Mouse (Mus musculus) CD4-positive, CD25-positive, alpha-beta regulatory T cell, adult 2 months (primary cell): ENCODE data around the gene Foxk2.
A peak's percentile ranks its signal among the peaks of the same experiment; 100 is the strongest.
"Not testable (repeated sequence)": the region's sequence is repeated elsewhere in the genome, so short reads cannot be mapped to it uniquely, and the experiment has no call there.

Experiments
- DNase-seq: peaks from one replicate; pipeline ENCODE4 v3.0.0-alpha.2; 2012; ENCODE audit warnings: low read depth, low spot score

The Foxk2 gene

DNA sequence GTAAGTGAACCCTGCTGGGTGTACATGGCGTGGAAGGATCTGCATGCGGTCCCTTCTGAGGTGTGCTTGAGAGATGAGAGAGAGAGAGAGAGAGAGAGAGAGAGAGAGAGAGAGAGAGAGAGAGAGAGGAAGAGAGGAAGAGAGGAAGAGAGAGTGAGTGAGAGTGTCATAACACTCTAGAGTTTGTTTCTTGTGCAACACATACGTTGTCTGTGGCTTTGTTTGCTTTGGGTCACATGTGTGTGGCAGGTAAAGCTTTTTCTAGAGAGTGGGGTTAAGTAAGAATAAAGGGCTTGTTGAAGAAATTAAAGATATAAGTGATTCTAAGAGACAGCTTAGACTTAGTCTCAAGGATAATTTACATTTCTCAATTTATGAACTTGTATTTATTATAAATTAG lies 18.2 kb downstream of the Foxk2 start:
- no peak for DNase-seq

DNA sequence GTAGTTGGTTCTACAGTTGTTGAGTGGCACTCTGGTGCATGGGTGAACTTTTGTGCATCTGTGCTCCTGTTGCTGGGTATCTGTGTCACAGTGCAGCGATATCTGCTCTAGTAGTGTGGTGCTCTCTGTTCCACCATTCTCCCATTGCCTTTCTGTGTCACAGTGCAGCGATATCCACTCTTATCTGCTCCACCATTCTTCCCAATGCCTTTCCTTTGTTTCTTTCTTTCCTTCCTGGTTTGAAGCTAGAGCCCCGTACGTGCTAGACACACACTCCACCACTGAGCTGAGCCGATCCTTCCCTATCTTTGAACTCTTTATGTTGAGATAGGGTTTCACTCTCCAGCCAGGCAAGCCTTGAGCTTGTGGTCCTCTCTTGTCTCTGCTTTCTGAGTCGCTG lies 23.1 kb downstream of the Foxk2 start:
- DNase-seq: no peak

DNA sequence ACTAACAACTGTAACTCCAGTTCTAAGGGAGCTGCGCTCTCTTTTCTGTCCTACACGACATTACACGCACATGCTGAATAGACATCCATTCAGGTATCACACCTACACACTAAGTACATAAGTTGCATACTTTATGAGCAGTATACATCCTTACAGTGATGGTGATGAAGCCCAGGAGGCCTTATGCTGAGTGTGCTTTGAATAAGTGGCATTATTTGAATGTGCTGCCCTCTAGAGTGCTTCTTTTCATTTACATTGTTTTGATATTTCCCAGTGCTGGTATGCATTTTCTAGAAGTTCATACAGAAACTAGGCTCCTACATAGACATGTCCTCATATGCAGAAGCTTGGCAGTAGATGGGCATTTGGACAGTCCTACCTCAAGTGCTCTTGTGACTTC lies 30.1 kb downstream of the Foxk2 start:
- peak; percentile 15 for DNase-seq

DNA sequence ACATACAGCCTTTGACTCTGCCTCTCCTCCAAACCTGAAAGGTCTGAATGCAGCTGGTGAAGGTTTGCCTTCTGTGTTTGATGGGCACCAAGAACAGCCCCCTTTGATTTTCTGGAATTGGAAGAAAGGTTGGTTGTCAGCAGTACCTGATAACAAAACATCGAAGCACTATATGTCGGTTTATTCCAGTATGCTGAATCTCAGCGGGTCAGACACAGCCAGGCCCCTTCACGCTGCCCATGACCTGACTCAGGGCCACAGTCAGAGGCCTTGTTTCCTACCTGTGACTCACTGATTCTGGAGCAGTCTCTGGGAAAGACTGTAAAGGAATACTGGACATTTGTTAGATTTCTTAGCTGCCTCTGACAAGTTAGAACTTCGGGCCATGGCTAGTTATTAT lies 35.0 kb downstream of the Foxk2 start:
- no peak for DNase-seq

DNA sequence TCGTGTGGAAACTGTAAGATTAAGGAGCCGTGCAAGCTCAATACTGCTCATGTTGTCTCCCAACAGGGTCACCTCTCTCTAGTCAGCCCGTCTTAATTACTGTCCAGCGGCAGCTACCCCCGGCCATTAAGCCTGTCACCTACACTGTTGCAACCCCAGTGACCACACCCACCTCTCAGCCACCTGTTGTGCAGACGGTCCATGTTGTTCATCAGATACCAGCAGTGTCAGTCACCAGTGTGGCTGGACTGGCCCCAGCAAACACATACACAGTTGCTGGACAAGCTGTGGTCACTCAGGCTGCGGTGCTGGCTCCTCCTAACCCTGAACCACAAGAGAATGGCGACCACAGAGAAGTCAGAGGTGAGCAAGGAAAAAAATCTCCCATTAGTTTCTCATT lies 38.7 kb downstream of the Foxk2 start:
- no peak for DNase-seq

DNA sequence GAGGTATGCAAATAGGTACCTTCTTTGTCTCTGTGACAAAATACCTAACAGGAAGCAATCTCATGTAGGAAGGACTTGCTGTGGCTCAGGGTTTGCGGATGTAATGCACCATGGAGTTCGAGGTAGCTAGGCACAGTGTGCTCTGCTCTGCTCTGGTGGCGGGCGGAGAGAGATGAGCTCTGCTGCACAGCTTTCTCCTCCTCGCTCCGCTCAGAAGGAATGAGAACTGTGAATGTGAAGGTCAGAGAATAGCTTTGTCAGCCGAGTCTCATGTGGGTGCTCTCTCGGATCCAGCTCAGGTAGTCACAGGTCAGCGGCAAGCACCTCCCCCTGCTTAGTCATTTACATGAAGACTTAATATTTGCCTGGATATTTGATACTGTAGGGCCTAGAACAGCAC lies 40.5 kb downstream of the Foxk2 start:
- DNase-seq: no peak

DNA sequence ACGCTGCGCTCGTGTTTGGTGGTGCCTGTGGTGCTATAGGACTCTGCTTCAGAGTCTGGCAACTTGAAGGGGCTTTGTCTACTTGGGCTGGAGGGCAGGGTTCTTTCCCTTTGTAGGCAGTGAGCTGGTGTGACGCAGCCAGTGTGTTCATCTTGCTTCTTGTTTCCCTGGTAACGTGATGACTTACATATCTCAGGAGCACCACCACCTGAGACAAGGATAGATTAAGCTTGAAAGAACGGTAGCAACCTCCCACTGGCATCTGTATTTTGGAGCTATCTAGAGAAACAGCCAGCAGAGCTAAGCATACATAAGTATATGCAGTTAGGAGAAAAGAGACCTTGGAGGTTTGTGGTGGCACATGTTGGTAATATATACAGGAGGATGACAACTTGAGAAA lies 45.6 kb downstream of the Foxk2 start:
- DNase-seq: no peak

DNA sequence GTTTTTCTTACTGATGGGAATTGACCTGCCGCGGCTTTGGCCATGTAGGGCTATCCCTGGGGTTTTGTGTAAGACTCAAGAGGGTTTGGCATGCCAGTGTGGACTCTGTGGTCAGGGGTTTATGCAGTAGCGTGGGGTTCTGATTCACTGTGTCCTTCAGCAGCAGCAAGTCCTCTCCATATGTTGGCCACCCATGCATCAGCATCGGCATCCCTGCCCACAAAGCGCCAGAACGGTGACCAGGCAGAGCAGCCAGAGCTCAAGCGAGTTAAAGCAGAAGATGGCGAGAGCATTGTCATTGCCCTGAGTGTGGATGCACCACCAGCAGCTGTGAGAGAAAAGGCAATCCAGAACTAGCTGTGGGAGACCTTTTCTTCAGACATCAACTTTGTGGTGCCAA lies 46.8 kb downstream of the Foxk2 start:
- DNase-seq: no peak

DNA sequence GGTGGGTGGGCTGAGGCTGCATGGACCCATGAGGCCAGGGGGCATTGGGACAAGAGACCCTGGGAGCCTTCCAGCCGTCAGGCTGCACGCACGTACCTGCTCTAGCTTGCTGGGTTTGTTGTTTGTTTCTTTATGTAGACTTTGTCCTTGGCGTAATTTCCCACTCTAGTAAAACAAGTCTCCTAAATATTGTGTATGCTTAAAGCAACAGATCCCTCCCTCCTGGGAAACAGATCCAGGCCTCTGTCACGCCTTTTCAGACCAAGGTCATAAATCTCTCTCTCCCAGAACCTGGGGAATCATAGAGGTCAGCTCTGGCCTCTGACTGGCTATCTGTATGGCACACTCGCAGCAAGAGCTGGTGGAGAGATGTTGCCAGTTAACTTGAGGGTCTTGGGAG lies 47.9 kb downstream of the Foxk2 start:
- DNase-seq: not testable (repeated sequence)

DNA sequence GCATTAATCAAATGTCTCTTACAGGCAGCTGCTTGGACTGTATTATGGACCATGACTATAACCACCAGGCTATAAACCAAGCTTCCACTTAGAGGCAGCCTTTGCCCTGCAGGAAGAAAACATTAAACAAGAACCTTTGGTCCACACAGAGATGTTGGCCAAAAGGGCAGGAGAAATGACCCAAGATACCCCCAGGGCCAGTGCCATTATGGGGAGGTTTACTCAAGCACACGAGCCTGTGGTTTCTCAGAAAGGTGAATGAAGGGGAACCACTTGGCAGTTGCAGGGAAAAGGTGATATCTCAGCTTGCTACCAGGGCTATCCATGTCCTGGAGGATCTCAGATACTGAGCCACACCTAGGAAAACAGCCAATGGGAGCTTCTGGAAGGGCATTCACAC lies 66.2 kb downstream of the Foxk2 start:
- no peak for DNase-seq

DNA sequence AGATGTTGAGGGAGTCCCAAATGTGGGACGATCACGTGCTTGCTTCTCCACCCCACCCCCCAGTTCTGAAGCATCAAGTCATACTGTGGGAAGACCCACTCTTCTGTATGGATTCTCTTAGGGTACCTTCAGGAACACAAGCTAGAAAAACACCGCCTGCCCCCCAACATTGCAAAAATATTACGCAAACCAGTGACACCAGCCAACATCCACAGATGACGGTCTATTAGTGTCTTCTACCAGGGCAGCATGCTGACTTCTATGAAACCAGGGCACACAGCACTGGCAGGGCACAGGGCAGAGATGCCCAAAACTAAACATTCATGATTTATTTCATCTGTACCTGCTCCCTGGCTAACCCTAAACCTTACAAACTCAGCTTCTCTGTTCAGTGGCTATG lies 66.9 kb downstream of the Foxk2 start:
- DNase-seq: no peak

DNA sequence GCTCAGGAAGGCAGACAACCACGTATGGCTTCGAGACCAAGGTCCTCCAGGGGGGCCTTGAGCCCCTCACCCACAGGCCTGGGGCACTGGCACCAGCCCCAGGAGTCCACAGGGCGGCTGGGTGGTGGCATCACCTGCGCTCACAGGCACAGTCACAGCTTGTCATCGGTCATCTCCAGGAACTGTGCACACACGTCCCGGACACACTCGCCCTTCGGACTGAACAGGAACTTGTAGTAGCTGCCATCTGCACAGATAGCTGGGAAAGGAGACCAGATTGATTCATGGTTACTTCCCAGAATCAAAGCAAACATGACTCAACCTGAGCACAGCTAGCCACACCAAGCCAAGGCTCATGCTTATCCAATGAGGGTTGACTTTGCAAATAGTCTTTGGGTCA lies 68.4 kb downstream of the Foxk2 start:
- no peak for DNase-seq

DNA sequence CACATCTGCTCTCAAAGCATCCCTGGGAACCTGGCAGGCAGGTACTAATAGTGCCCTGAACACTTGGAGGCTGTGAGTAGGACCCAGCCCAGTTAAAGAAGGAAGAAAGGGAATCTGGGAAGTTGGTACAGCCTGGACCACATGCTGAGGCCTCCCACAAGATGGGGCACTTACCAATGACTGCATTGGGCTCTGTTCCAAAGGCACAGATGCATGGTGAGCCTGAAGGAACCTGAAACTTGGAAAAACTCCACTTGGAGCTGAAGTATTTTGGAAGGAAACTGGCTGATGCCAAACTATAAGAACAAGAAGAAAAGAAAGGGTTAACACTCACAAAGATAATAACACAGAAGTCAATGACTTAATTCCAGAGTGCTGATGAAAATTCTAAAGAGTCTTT lies 68.8 kb downstream of the Foxk2 start:
- DNase-seq: no peak

DNA sequence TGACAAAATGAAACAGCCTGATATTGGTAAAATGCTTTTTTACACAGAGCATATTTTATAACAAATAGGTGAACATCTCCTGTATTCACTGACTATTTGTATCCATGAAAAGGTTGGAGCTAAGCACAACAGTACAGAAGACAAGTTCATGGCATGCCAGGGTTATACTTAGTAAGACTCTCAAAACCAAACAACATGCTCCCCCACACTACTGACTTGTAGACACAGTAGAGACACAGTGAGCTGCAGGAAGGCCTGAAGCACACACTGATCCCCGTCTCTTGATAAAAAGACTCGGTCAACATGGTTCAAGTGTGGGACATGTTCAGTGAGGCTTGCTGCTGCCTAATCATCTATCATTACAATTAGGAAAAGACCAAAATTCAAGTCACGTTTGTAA lies 71.9 kb downstream of the Foxk2 start:
- DNase-seq: no peak

DNA sequence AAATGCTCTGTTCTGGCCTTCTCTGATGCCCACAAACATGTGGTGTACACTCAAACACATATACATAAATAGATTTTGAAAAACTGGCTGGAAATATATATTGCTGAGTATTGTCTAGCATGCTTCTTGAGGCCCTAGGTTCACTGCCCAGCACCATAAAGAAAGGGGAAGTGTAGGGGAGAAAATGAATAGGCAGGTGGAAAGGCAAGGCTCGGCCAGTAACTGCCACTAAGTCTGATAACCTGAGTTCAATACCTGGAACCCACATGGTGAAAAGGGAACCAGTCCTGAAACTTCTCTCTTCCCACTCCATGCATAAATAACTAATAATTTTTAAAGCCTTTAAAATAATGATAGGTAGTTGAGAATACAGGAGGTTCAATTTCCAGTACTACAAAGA lies 79.9 kb downstream of the Foxk2 start:
- no peak for DNase-seq

DNA sequence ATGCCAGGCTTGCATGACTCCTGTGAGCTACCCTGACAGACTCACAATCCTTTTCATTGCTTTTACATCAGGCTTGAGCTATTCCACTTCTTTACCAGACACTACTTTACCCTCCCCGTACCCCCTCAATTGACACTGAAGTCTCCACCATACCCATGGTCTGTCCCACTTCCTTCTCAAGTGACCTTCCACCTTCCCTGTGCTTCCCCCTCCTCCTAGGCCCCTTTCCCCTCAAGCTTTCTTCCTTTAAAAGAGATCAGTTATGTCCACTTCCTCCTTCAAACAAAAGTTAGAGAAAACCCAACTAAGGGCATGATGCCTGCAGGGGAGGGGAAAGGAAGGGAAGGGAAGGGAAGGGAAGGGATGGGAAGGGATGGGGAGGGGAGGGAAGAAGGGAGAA lies 80.5 kb downstream of the Foxk2 start:
- no peak for DNase-seq

DNA sequence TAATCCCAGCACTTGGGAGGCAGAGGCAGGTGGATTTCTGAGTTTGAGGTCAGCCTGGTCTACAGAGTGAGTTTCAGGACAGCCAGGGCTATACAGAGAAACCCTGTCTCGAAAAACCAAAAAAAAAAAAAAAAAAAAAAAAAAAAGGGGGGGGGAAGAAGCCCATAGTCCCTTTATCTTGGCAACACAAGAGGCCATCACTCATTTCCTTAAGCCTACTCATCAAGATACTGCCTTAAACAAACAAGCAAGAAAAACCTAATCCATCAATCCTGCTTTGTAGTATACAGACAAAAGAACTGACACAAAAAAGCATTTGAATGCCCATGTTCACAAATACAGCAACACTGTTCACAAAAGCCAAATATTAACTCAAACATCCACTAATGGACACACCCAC lies 82.6 kb downstream of the Foxk2 start:
- not testable (repeated sequence) for DNase-seq

DNA sequence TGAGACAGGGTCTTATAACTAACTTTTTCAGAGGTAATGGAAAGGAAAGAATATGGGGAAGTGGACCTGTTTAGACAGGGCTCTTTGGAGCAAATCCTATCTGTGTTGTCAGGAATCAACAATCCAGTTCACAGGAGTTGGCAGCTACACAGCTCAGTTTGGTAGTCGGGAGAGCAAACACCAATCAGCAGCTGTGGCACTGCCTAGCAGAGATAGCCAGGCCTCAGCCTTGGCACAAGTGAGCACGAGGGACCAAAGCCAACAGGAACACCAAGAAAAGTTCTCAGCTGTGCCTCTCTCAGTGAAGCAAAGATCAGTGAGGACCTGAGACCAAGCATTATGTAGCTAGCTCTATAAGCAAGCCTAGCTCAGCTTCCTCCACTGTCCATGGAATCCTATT lies 87.2 kb downstream of the Foxk2 start:
- DNase-seq: no peak

DNA sequence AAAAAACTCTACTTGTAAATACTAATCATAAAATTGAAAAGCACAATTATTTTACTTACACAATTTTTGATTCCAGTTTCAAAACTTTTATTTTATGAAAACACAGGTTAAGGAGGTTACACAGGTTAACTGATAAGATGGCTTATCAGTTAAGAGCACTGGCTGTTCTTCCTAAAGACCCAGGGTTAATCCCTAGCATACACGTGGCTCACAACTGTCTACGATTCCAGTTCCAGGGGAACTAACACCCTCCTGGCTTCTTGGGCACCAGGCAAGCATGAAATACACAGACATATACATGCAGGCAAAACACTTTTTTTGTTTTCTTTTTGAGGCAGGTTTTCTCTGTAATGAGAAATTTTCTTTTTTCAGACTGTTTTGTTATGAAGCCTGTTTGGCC lies 88.4 kb downstream of the Foxk2 start:
- DNase-seq: no peak

DNA sequence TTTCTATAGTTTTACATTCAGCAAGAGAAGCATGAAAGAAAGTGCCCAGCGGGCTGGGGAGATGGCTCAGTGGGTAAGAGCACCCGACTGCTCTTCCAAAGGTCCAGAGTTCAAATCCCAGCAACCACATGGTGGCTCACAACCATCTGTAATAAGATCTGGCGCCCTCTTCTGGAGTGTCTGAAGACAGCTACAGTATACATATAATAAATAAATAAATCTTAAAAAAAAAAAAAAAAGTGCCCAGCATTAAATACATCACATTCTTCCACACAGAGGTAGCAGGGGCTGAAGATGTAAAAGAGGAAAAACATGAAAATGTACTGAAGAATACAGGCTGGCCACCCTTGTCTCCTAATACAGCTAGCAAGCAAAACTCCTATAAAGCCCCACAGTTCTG lies 88.9 kb downstream of the Foxk2 start:
- not testable (repeated sequence) for DNase-seq

DNA sequence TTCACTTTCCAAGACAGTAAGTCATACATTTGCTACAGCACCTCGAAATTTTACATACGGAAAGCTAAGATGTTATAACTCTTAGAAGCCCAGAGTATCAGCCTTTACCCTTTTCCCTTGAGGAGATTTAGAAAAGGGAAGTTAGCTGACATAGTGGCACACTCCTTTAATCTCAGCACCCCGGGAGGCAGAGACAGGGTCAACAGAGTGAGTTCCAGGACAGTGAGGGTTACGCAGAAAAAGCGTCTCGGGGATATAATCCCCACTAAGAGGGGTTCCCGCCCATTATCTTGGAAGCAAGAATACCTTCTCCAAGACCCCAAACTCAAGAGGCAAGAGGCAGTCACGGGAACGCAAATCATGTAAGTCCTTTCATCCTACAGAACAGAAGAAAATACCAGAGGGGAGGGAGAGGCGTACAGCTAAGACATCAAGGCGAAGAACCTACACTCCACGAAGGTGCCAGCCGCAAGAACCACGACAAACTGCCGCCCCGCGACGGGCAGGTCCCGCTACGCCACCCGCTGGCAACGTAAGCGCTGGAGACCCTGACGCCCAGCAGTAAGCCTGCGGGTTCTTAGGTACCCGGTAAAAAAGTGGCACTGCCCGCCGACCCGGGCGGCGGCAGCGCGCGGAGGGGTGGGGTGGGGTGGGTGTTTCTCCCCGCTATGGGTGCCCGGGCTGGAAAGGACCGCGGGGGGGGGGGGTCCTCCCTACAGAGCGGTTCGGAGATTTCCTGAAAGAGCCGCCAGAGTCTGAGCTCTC lies 93.7 kb downstream of the Foxk2 start:
- peak; percentile 78 for DNase-seq

DNA sequence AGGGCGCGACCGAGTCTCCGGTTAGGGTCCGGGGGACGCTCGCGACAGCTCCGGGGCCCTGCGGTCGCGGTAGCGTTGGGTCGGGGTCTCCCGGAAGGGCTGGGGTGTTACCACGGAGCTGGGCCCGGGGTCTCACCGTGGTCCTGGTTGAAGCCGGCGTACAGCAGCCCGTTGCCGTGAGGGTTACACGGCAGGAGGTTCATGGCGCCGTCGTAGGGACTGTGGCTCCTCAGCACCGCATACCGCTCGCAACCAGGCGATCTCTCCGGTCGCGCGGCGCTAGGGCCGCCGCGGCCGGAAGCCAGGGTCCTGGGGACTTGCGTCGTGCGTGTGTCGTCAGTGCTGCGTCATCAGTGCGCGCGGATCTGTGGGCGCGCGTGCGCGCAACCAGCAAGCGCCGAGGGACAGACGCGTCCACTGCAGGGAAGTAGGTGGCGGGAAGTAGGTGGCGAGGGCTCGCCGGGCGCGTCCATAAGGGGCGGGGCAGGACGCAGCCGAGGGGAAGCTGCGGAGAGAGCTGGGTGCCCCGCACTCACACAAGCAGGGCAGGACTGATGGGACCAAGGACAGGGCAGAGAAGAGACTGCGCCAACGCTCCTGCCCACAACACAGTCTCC lies 94.4 kb downstream of the Foxk2 start, which contains the start of gene Wdr45b:
Gene Wdr45b, minus strand, starts transcription at position 355 of the 617 bp plus-strand sequence.
- peak; percentile 99 for DNase-seq
